Mouse (Mus musculus) ES-Bruce4 (cell line): ENCODE measurements around the gene Akap13. TPM values are rescaled to one million over a fixed set of nuclear protein-coding genes. Genes with fewer than 3 reads are reported as not detected.

Experiments
- H3K27ac ChIP-seq: 2 replicates; pipeline ENCODE4 v1.5.1; 2012; ENCODE audit warnings: low read length, inconsistent platforms; ENCODE audit not compliant: insufficient read depth
- H3K27me3 ChIP-seq: 2 replicates; pipeline ENCODE4 v1.6.1; 2012; ENCODE audit warnings: mild to moderate bottlenecking, low read length, inconsistent platforms; ENCODE audit not compliant: control insufficient read depth, poor library complexity, insufficient read depth, severe bottlenecking
- H3K36me3 ChIP-seq: 2 replicates; pipeline ENCODE4 v1.6.1; 2012; ENCODE audit warnings: inconsistent platforms, mild to moderate bottlenecking, low read length, moderate library complexity; ENCODE audit not compliant: control insufficient read depth, poor library complexity, insufficient read depth, severe bottlenecking
- H3K4me1 ChIP-seq: one replicate; pipeline ENCODE4 v1.8.1; 2011; ENCODE audit warnings: low read length; ENCODE audit not compliant: control insufficient read depth, insufficient read depth
- H3K4me3 ChIP-seq: 2 replicates; pipeline ENCODE4 v1.5.1; 2011; ENCODE audit warnings: low read depth, mild to moderate bottlenecking, low read length
- H3K9ac ChIP-seq: 2 replicates; pipeline ENCODE4 v1.6.1; 2012; ENCODE audit warnings: low read depth, mild to moderate bottlenecking, inconsistent platforms; ENCODE audit not compliant: poor library complexity, severe bottlenecking
- H3K9me3 ChIP-seq: replicated peaks from 2 replicates; pipeline ENCODE4 v1.6.1; 2012; ENCODE audit warnings: mild to moderate bottlenecking, low read length, inconsistent platforms; ENCODE audit not compliant: control insufficient read depth, poor library complexity, insufficient read depth, severe bottlenecking
- CTCF ChIP-seq: IDR thresholded peaks from one replicate; pipeline ENCODE4 v1.8.1; 2011; ENCODE audit warnings: low read depth, low read length
- EP300 ChIP-seq: IDR thresholded peaks from 2 replicates; pipeline ENCODE4 v1.6.1; 2011; ENCODE audit warnings: low read depth, low read length; ENCODE audit not compliant: insufficient read depth
- POLR2A ChIP-seq: IDR thresholded peaks from one replicate; pipeline ENCODE4 v1.8.1; 2011; ENCODE audit warnings: low read length; ENCODE audit not compliant: insufficient read depth
- polyA plus RNA-seq: library from polyadenylated mRNA; stranded (reverse); fragments of >200 nt; gene quantifications from 2 replicates; pipeline ENCODE4 v1.2.4, GENCODE M21; 2011; ENCODE audit warnings: low read depth; ENCODE audit not compliant: missing spikeins, insufficient read depth, insufficient read length

The Akap13 gene
- polyA plus RNA-seq, 1 experiment, result 27.4 TPM

GRCm38 (mm10) chr7:75537567-75537966 lies 82.2 kb downstream of the Akap13 start:
- H3K36me3 ChIP-seq, result no peaks in the 10 kb centered on the region
- TF ChIP-seq CTCF, result no peak
- H3K9me3 ChIP-seq, result no peaks in the 10 kb centered on the region
- H3K9ac ChIP-seq, result no peak overlapping the region
- no peaks in the 10 kb centered on the region for H3K27me3 ChIP-seq
- no peaks in the 10 kb centered on the region for H3K4me1 ChIP-seq
- H3K4me3 ChIP-seq, result no peak overlapping the region
- H3K27ac ChIP-seq, result no peak overlapping the region

GRCm38 (mm10) chr7:75538513-75538912 lies 83.2 kb downstream of the Akap13 start:
- no peaks in the 10 kb centered on the region for H3K9me3 ChIP-seq
- H3K27ac ChIP-seq, result no peak overlapping the region
- H3K27me3 ChIP-seq, result no peaks in the 10 kb centered on the region
- H3K4me1 ChIP-seq, result no peaks in the 10 kb centered on the region
- no peak overlapping the region for H3K9ac ChIP-seq
- H3K36me3 ChIP-seq, result no peaks in the 10 kb centered on the region
- TF ChIP-seq EP300 (no peak), CTCF (no peak), POLR2A (no peak)
- H3K4me3 ChIP-seq, result no peak overlapping the region

DNA sequence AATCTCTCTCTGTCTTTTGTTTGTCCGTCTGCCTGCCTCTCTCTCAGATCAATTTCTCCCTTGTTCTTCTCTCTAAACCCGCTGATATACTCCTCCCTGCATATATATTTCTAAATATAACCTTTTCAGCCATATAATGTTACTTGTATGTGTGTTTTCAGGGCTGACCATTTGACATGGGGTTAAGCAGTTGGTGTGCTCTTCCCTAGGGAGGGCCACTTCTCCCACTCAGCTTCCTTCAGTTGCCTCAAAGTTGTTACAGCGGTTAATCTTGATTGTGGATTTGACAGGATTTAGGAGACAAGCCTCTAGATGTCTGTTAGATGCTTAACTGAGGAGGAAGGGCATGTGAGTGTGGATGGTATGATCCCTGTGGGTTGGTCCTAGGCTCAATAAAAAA lies 83.8 kb downstream of the Akap13 start:
- TF ChIP-seq EP300 (no peak), CTCF (no peak), POLR2A (no peak)
- no peak overlapping the region for H3K9ac ChIP-seq

GRCm38 (mm10) chr7:75549856-75550255 lies 94.5 kb downstream of the Akap13 start:
- H3K27ac ChIP-seq, result no peak overlapping the region
- no peaks in the 10 kb centered on the region for H3K4me1 ChIP-seq
- no peak overlapping the region for H3K4me3 ChIP-seq
- no peaks in the 10 kb centered on the region for H3K36me3 ChIP-seq
- no peak overlapping the region for H3K9ac ChIP-seq
- TF ChIP-seq POLR2A, result no peak
- TF ChIP-seq EP300, result no peak
- TF ChIP-seq CTCF, result no peak
- 0 out of 2 replicates have a peak, but pooled peaks cover 4% of the 10 kb centered on the region for H3K9me3 ChIP-seq
- no peaks in the 10 kb centered on the region for H3K27me3 ChIP-seq

More for the DNA sequence above, 83.8 kb downstream of the Akap13 start:
- Histone ChIP-seq H3K27ac (no peak overlapping the region), H3K9me3 (no peaks in the 10 kb centered on the region), H3K36me3 (no peaks in the 10 kb centered on the region), H3K27me3 (no peaks in the 10 kb centered on the region), H3K4me1 (no peaks in the 10 kb centered on the region), H3K4me3 (no peak overlapping the region)

- H3K27ac ChIP-seq, result no peak overlapping the region
- no peaks in the 10 kb centered on the region for H3K36me3 ChIP-seq
- H3K9ac ChIP-seq, result no peak overlapping the region
- H3K4me3 ChIP-seq, result no peak overlapping the region
- no peaks in the 10 kb centered on the region for H3K27me3 ChIP-seq
- TF ChIP-seq EP300, result no peak
- no peak for TF ChIP-seq POLR2A
- no peak for TF ChIP-seq CTCF
- 0 out of 2 replicates have a peak, but pooled peaks cover 4% of the 10 kb centered on the region for H3K9me3 ChIP-seq
- no peaks in the 10 kb centered on the region for H3K4me1 ChIP-seq
Observed at GRCm38 (mm10) chr7:75550791-75551336, 95.5 kb downstream of the Akap13 start.

DNA sequence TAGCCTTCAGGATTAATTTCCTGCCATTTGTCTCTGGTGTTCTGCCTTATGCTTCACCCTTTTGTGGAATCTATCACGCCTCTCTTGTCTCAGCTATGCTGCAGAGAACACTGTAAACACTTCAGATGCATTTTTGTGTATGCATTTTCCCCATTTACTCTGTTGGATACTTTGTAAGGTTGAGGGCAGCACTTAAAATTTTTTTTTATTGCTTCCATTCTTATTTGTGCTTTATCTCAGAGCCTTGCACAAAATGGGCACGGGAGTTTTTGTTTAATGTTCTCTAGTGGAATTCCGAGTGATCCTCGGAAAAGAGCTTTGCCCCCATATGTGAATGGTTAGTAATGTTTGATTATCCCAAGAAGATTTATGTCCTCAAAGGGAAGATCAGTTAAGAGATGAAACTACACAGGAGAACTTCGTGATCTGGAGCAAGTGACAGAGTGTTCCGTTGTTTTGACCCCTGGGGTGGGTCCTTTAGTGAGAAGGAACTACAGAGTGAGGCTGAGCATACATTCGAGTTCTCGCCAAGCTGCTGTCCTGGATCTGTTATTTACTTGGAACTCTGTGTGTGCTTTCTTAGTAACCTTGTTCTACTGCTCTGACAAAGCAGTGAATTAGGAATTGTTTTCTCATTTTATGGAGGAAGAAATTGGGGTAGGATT lies 97.8 kb downstream of the Akap13 start:
- H3K4me3 ChIP-seq, result no peak overlapping the region
- H3K9ac ChIP-seq, result no peak overlapping the region
- H3K27ac ChIP-seq, result no peak overlapping the region
- TF ChIP-seq CTCF (no peak), EP300 (no peak), POLR2A (no peak)
- H3K9me3 ChIP-seq, result no peaks in the 10 kb centered on the region
- no peaks in the 10 kb centered on the region for H3K4me1 ChIP-seq
- H3K27me3 ChIP-seq, result no peaks in the 10 kb centered on the region
- H3K36me3 ChIP-seq, result no peaks in the 10 kb centered on the region
